Mouse (Mus musculus) layer of hippocampus, adult 9-11 months (tissue): ENCODE measurements around the gene Washc4.
A peak's percentile ranks its signal among the peaks of the same experiment; 100 is the strongest.
"Not testable (repeated sequence)": the region's sequence is repeated elsewhere in the genome, so short reads cannot be mapped to it uniquely, and the experiment has no call there.

Source experiments
- DNase-seq: peaks from one replicate; pipeline ENCODE4 v3.0.0; 2022

The Washc4 gene

GRCm38 (mm10) chr10:83543439-83544102 lies at the start of gene Washc4:
Gene Washc4, plus strand, starts transcription at chr10:83543752.
- peak; percentile 95 for DNase-seq

- DNase-seq, result no peak
These were observed 46.2 kb upstream of the Washc4 start for GRCm38 (mm10) chr10:83497321-83497720.

- no peak for DNase-seq
These were observed 34.4 kb upstream of the Washc4 start for GRCm38 (mm10) chr10:83508962-83509660.

GRCm38 (mm10) chr10:83511304-83511703 lies 32.2 kb upstream of the Washc4 start:
- no peak for DNase-seq

- no peak for DNase-seq
These were observed 29.8 kb upstream of the Washc4 start for GRCm38 (mm10) chr10:83513736-83514135.

GRCm38 (mm10) chr10:83520990-83521389 lies 22.6 kb upstream of the Washc4 start:
- DNase-seq, result no peak

GRCm38 (mm10) chr10:83524238-83524637 lies 19.3 kb upstream of the Washc4 start:
- DNase-seq, result not testable (repeated sequence)

- DNase-seq, result no peak
These were observed 13.1 kb upstream of the Washc4 start for GRCm38 (mm10) chr10:83530384-83530967.

GRCm38 (mm10) chr10:83533258-83533909 lies 10.2 kb upstream of the Washc4 start:
- peak; percentile 51 for DNase-seq

- DNase-seq, result peak; percentile 71
These were observed 9.7 kb upstream of the Washc4 start, which contains the start of gene Aldh1l2 for GRCm38 (mm10) chr10:83533910-83534283. Gene Aldh1l2, minus strand, starts transcription at chr10:83534140.

GRCm38 (mm10) chr10:83536436-83536835 lies 7.1 kb upstream of the Washc4 start:
- no peak for DNase-seq

- no peak for DNase-seq
These were observed 4.1 kb upstream of the Washc4 start for GRCm38 (mm10) chr10:83539311-83539980.

- no peak for DNase-seq
These were observed 3.5 kb upstream of the Washc4 start for GRCm38 (mm10) chr10:83540092-83540491.

- peak; percentile 47 for DNase-seq
These were observed 1.3 kb upstream of the Washc4 start for GRCm38 (mm10) chr10:83542241-83542640.

GRCm38 (mm10) chr10:83544103-83544479 lies 539 bp downstream of the Washc4 start:
- DNase-seq, result no peak

- DNase-seq, result no peak
These were observed 1.8 kb downstream of the Washc4 start for GRCm38 (mm10) chr10:83545341-83545740.

- DNase-seq, result no peak
These were observed 19.5 kb downstream of the Washc4 start for GRCm38 (mm10) chr10:83563005-83563404.

- no peak for DNase-seq
These were observed 22.2 kb downstream of the Washc4 start for GRCm38 (mm10) chr10:83565449-83566441.

GRCm38 (mm10) chr10:83590801-83591200 lies 47.2 kb downstream of the Washc4 start:
- DNase-seq, result no peak

GRCm38 (mm10) chr10:83592616-83593015 lies 49.1 kb downstream of the Washc4 start:
- peak; percentile 61 for DNase-seq

- DNase-seq, result peak; percentile 68
These were observed 51.0 kb downstream of the Washc4 start for GRCm38 (mm10) chr10:83594526-83594925.

- no peak for DNase-seq
These were observed 57.1 kb downstream of the Washc4 start for GRCm38 (mm10) chr10:83600650-83601049.
